Mouse (Mus musculus): ENCODE data around the gene Gm17657. TPM values are rescaled to one million over a fixed set of nuclear protein-coding genes. Genes with fewer than 3 reads are reported as not detected.
"Not testable (repeated sequence)": the region's sequence is repeated elsewhere in the genome, so short reads cannot be mapped to it uniquely, and the experiment has no call there.

Gm17657 gene
- total RNA-seq, 2 experiments from 2014 or later, result not detected

DNA sequence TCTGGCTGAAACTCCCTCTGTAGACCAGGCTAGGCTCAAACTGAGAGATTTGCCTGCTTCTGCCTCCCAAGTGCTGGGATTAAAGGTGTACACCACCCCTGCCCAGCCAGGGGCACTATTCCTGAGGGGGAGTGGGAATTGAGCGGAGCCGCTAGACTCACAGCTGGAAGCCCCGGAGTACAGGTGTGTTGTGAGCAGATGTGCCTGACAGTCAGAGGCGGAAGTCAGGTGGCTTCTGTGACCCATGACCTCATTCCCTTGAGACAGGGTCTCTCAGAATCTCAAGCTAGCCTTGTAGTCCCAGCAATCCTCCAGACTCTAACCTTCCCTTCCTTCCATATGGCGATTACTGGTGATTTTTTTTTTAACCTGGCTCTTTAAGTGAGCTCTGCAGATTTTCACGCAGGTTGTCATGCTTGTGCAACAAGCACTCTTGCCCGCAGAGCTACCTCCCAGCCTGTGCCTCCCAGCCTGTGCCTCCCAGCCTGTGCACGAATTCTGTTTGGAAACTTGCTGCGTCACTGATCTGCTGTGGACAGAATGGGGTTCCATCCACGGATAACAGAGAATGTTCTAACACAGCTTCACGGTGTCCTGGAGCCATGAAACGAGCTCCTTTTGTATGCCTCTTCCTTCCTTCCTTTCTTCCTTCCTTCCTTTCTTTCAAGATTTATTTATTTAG, 40.4 kb downstream of the Gm17657 start:
- ATAC-seq (replicated peaks; ENCODE audit: low FRiP score, low TSS enrichment, poor library complexity, severe bottlenecking), result no peak

DNA sequence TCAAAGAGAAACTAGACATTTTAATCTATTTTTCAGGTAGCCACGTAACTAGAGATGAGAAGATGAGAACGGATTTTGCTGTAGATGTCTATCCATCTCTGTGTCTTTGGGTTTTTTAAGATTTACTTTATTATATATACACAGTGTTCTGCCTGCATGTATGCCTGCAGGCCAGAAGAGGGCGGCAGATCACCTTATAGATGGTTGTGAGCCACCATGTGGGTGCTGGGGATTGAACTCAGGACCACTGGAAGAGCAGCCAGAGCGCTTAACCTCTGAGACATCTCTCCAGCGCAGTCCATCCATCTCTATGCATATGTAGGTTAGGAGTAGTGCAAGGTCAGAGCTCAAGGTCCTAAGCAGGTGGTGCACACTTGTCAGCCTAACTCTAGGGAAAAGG, 45.7 kb downstream of the Gm17657 start:
- no peak for ATAC-seq (replicated peaks; ENCODE audit: low FRiP score, low TSS enrichment, poor library complexity, severe bottlenecking)

DNA sequence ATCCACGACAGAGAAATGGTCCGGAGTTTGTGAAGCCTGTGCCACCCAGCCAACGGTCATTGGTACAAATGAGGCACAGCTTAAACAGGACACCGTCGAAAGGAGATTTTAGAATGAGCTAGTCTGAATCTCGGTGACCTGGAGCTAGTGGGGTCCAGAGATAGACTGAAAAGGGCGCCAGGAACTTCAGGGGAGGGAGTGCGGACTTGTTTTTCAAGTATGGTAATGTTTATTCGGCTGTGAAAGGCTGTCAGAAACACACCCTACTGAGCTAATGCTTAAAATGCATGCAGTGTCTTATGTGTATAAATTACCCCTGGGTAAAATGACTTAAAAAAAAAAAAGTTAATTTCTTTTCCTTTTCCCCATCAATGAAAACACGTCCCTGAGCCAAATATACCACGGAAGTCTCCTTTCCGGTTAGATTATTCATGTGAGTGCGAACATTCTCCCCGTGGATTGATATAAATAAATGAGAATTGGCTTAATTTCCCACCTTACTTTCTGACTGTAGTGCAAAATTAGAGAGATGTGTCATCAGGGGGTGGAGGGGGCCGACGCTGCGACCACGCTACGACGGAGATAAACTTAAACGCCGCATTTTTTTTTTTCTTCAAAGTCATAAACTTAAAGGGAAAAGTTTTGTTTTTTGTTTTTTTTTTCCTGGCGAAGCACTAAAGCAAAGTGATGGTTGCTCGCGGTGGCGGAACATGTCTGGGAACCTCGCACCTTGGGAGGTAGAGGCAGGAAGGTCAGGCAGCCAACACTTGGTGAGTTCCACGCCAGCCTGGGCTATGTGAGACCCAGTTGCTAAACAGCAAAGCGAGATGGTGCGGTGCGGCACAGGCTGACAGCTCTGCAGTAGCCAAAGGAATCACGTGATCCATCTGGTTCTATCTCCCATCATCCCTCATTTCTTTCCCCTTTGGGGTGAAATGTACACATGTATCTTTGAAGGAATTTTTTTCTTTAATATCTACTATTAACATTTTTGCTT, 46.5 kb downstream of the Gm17657 start:
- no peak; the same call in 1 of the 2 replicates for ATAC-seq (replicated peaks; ENCODE audit: low FRiP score, low TSS enrichment, poor library complexity, severe bottlenecking)

DNA sequence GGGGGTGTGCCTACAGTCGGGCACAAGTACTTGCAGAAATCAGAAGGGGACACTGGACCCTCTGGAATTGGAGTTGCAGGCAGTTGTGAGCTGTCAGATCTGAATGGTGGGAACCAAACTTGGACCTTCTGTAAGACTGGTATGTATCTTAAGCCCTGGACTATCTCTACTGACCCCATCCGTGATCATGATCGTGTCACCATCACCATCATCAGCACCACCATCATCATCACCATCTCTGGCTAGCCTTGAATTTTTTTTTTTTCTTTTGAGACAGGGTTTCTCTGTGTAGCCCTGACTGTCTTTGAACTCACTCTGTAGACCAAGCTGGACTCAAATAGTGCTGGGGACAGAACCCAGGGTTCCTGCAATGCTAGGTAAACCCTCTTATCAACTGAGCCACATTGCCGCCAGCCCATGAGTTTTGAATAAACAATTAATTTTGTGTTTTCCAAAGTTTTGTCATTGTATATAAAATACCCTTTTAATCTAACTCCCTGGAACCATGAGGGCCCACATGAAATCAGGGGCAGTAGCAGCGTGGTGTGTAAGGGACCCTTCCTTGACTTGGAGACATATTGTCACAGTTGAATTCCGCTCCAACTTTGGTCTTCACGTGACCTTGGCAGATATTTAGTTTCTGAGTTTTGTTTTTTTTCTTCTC, 47.3 kb downstream of the Gm17657 start:
- ATAC-seq (replicated peaks; ENCODE audit: low FRiP score, low TSS enrichment, poor library complexity, severe bottlenecking), result no peak

DNA sequence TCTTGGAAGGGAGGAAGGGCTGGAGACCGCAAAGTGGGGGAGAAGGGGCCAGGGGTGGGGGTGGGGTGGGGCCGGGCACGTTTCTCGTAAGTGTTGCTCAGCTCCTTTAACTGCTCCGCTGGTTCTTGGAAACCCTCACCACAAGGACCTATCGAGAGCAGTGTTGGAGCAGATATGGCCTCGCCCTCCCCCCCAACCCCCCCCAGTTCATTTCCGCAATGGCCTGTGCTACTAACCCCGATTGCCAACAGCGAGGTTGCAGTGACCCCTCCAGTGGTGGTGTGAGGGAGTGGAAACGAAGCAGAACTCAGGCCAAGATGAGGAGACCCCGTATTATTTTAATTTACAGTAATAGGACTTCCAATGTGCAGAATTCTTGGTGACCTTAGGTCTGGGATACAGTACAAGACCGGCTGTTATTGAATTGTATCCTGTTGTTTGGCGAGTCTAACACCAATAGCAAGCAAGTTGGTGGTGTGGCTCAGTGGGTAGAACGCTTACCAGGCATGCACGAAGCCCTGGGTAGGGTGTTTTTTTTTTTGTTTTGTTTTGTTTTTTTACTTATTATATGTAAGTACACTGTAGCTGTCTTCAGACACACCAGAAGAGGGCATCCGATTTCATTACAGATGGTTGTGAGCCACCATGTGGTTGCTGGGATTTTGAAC, 48.5 kb downstream of the Gm17657 start:
- ATAC-seq (replicated peaks; ENCODE audit: low FRiP score, low TSS enrichment, poor library complexity, severe bottlenecking), result peak; percentile 58; the same call in 1 of the 2 replicates

DNA sequence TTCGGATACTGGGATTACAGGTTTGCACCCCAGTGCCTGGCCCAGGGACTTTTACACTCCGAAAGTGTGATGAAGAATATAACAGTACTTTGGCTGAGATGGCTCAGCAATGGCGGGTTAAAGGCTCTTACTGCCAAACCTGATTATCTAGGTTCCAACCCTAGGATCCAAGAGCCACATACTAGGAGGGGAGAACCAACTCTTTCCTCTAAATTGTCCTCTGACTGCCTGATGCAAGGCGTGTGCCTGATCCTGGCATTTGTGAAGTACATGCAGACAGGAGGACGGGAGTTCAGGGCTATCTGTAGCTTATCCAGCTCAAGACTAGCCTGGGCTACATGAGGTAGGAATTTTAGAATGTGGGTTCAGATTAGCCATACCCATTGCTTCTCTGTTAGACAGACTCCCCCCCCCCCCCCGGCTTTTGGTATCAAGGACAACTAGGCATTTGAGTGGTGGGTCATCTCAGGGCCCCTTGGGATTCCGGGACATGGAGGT, 49.1 kb downstream of the Gm17657 start:
- ATAC-seq (replicated peaks; ENCODE audit: low FRiP score, low TSS enrichment, poor library complexity, severe bottlenecking), result 0 out of 2 replicates have a peak, but pooled peaks have one; percentile 14

DNA sequence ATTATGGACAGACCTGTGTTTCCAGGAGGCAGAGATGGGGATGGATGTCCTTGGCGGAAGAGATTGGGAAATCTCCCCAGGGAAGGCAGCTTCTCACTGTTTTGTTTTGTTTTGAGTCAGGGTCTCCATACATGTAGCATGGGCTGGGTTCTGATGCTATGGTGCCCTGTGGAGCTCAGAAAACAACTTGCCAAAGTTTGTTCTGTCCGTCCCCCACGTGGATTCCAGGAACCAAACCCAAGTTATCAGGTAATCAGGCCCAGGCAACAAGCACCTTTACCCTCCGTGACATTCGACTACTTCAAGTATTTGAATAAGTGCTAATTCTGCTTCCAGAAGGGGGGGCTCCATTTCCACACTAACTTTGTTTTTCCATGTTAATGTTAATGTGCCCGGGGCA, 49.9 kb downstream of the Gm17657 start:
- no peak for ATAC-seq (replicated peaks; ENCODE audit: low FRiP score, low TSS enrichment, poor library complexity, severe bottlenecking)

DNA sequence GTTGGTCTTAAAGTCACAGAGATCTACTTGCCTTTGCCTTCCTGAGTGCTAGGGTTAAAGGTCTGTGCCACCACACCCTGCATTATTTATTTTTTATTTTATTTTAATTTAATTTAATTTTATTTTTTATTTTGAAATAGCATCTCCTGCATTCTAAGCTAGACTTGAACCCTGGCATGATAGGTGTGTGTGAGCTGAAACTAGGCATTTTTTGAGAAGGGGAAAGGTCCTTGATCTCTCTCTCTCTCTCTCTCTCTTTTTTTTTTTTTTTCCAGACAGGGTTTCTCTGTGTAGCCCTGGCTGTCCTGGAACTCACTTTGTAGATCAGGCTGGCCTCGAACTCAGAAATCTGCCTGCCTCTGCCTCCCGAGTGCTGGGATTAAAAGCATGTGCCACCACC, 50.5 kb downstream of the Gm17657 start:
- ATAC-seq (replicated peaks; ENCODE audit: low FRiP score, low TSS enrichment, poor library complexity, severe bottlenecking), result not testable (repeated sequence)

DNA sequence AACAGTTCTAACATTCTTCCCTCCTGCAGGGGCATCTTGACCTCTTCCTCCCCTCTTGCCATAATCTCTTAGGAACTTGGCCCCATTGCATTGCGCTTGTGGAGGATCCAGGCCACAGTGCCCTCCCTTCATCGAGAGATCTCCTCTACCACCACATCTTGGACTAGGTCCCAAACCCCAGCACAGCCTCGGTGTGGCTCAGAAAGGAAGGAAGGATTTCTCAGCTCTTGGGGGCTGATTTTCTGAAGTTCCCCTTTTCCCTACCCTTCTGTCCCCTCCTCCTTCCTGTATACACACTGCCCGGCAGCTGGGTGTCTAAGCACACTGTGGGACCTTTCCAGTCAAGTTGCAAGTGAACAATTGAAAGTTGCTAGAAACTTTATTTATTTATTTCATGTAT, 51.4 kb downstream of the Gm17657 start:
- ATAC-seq (replicated peaks; ENCODE audit: low FRiP score, low TSS enrichment, poor library complexity, severe bottlenecking), result no peak

DNA sequence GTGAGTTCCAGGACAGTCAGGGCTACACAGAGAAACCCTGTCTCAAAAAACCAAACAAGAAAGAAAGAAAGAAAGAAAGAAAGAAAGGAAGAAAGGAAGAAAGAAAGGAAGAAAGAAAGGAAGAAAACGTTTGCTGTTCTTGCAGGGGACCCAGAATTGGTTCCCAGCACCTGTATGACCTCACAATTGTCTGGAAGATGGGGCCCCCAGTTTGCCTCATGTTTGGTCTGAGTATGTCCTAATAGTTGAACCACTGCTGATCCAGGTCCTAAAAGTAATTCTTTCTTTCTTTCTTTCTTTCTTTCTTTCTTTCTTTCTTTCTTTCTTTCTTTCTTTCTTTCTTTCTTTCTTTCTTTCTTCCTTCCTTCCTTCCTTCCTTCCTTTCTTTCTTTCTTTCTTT, 52.0 kb downstream of the Gm17657 start:
- ATAC-seq (replicated peaks; ENCODE audit: low FRiP score, low TSS enrichment, poor library complexity, severe bottlenecking), result not testable (repeated sequence)

DNA sequence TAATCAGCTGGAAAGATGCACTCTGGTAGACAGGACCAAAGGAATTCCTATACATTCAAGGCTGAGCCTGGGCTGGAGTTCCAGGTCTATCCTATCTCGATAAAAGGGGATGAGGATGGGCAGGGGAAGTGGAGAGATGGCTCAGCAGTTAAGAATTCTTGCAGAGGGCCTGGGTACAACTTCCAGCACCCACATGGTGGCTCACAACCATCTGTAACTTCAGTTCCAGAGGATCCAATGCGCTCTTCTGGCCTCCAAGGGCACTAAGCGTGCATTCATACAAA, 52.4 kb downstream of the Gm17657 start:
- no peak for ATAC-seq (replicated peaks; ENCODE audit: low FRiP score, low TSS enrichment, poor library complexity, severe bottlenecking)

DNA sequence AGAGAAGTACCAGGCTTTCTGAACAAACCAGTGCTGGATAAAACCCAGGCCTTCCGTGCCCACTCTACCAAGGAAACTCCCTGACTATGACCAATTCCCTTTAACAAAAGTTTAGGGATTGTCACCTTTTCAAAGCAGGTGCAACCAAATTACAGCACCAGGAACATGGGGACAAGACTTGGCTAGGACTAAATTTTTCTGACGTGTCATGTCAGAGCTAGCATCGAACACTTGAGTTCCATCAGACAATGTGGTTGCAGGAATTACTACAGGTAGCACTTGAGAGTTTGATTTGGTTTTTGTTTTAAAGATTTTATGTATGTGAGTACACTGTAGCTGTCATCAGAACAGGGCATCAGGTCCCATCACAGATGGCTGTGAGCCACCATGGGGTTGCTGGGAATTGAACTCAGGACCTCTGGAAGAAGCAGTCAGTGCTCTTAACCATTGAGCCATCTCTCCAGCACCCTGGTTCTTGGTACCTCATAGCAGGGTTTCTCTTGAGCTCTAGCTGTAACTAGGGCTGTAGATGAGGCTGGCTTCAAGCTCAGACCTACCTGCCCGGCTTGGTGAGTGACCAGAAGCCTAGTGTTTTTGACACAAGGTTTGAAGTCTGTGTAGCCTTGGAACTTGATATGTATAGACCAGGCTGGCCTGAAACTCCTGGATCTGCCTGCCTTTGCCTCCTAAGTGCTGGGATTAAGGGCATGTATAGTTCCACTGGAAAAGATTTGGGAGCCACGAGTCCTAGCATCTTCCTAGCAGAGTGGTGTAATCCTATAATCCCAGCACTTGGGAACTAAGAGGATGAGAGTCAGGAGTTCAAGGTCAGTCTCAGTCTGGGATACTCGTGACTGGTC, 53.0 kb downstream of the Gm17657 start:
- no peak for ATAC-seq (replicated peaks; ENCODE audit: low FRiP score, low TSS enrichment, poor library complexity, severe bottlenecking)

DNA sequence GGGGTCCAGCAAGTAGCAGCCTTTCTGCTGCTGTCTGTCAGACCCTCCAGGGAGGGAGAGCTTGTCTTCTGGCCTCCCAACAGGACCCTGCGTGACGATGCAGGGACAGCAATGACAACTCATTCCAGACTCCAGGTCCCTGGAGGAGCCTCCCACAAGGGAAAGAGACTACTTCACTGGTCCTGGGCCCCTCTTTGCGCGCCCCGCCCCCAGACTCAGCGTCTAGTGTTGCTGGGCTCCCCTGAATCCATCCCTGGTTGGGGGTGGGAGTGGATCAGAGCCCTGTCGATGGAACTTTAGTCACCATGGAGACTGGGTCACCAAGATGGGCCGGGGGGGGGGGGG, 54.7 kb downstream of the Gm17657 start:
- no peak for ATAC-seq (replicated peaks; ENCODE audit: low FRiP score, low TSS enrichment, poor library complexity, severe bottlenecking)

DNA sequence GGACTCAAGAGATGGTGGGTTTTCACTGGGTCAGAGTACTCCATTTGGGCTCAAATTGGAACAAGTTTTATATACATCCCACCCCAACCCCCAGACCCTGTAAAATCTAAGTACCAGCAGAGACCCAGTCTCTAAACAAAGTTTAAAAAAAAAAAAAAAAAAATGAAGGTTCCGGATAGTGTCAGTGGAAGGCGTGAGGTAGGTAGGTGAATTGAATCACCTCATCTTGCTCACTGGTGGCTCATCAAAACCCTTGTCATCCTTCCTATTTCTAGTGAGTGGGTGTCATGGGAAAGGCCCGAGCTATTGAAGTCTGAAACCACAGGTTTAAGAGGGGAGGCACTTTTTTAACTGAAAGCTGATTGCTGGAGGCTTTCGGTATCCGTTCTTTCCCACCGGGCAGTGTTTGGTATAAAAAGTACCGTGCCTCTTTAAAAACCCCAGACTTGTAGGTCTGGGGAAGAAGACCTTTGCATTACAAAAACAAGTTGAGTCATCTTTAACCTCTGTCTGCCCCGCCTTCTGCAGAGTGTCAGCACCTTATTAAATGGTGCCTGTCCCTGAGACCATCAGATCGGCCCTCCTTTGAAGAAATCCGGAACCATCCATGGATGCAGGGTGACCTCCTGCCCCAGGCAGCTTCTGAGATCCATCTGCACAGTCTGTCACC, 55.2 kb downstream of the Gm17657 start:
- ATAC-seq (replicated peaks; ENCODE audit: low FRiP score, low TSS enrichment, poor library complexity, severe bottlenecking), result no peak

DNA sequence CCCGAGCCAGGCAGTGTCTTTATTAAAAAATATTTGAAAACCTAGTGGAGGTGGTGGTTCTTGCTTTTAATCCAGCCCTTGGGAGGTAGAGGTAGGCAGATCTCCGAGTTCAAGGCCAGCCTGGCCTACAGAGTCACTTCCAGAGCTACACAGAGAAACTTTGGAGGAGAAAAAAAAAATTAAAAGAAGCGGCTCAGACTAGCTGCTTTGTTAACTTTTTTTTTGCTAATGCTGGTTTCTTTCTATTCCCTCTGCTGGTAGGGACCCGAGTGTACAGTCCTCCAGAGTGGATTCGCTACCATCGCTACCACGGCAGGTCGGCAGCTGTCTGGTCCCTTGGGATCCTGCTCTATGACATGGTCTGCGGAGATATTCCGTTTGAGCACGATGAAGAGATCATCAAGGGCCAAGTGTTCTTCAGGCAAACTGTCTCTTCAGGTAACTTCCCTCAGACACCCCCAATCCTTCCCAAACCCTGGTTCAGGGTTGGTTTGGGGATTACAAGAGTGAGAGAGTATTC, 55.9 kb downstream of the Gm17657 start:
- no peak for ATAC-seq (replicated peaks; ENCODE audit: low FRiP score, low TSS enrichment, poor library complexity, severe bottlenecking)

DNA sequence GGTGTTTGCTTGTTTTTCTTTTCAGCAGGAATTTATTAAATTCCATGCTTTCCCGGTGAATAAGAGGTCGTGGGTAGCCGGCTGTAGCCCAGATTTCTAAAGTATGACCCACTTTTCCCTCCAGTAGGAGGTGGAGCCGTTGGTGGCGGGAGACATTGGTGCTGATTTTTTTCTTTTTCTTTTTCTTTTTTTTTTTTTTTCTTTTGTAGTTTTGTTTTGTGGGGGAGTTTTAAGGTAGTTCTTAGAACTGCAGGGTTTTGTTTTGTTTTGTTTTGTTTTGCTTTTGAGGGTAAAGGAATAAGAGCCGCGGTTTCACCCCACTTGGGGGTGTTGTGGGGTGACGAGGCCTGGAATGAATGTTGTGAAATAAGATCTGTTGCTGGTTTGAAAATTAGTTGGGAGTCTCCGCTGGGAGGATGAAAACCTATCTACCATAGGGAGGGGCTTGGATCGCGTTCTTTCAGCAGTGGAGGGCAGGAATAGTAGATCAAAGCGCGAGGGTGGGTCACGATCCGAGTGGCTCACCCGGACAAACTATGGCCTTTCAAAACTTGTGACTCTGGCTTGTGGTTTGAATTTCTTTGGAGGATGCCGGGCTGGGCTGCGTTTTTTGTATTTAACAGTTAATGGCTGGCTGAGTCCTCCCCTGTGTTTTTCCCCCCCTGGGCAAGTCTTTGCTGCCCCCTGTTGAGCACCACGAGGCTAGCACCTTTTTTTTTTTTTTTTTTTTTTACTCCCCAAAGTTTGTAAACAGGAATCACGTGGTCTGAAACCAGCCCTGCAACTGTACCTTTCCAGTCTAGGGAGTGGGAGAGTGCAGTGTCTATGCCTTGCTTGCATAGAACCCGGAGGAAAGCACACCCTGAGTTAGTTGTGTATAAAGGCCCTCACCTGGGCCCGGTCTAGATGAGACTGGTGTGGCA, 56.9 kb downstream of the Gm17657 start:
- ATAC-seq (replicated peaks; ENCODE audit: low FRiP score, low TSS enrichment, poor library complexity, severe bottlenecking), result peak; percentile 13; the same call in 1 of the 2 replicates

Measured in megakaryocyte-erythroid progenitor cell, adult 5-6 weeks (primary cell).